Mouse (Mus musculus) limb, embryonic 11.5 days (tissue): ENCODE measurements around the gene Rsad2. TPM values are rescaled to one million over a fixed set of nuclear protein-coding genes. Genes with fewer than 3 reads are reported as not detected.
A peak's percentile ranks its signal among the peaks of the same experiment; 100 is the strongest.

ENCODE experiments used
- ATAC-seq: fragments of 200-750 bp; cut with Nextera tagmentation; 2 replicates; pipeline ENCODE4 v1.8.0; 2017; ENCODE audit warnings: low read depth; ENCODE audit not compliant: insufficient number of reproducible peaks, low FRiP score, low TSS enrichment
- DNase-seq: peaks from one replicate; pipeline ENCODE4 v3.0.0-alpha.2; 2015; ENCODE audit warnings: low spot score
- H3K27ac ChIP-seq: fragments of 300-500 bp; sonication (generic); replicated peaks from 2 replicates; pipeline ENCODE4 v1.5.1; 2014; ENCODE audit warnings: low read depth, mild to moderate bottlenecking, low read length
- H3K27me3 ChIP-seq: fragments of 300-500 bp; sonication (generic); 2 replicates; pipeline ENCODE4 v1.6.1; 2014; ENCODE audit warnings: mild to moderate bottlenecking, low read length, mixed read lengths; ENCODE audit not compliant: control insufficient read depth, insufficient read depth
- H3K36me3 ChIP-seq: fragments of 300-500 bp; sonication (generic); 2 replicates; pipeline ENCODE4 v1.6.1; 2014; ENCODE audit warnings: mild to moderate bottlenecking, low read length, moderate library complexity, mixed read lengths; ENCODE audit not compliant: control insufficient read depth, insufficient read depth
- H3K4me1 ChIP-seq: fragments of 300-500 bp; sonication (generic); 2 replicates; pipeline ENCODE4 v1.6.1; 2014; ENCODE audit warnings: low read length, mixed read lengths; ENCODE audit not compliant: control insufficient read depth, insufficient read depth
- H3K4me2 ChIP-seq: fragments of 300-500 bp; sonication (generic); 2 replicates; pipeline ENCODE4 v1.6.1; 2014; ENCODE audit warnings: low read depth, mild to moderate bottlenecking, moderate library complexity; ENCODE audit not compliant: severe bottlenecking
- H3K4me3 ChIP-seq: fragments of 300-500 bp; sonication (generic); 2 replicates; pipeline ENCODE4 v1.5.1; 2014; ENCODE audit warnings: low read depth, low read length
- H3K9ac ChIP-seq: fragments of 300-500 bp; sonication (generic); 2 replicates; pipeline ENCODE4 v1.6.1; 2014; ENCODE audit warnings: mild to moderate bottlenecking, low read length
- H3K9me3 ChIP-seq: fragments of 300-500 bp; sonication (generic); 2 replicates; pipeline ENCODE4 v1.6.1; 2016; ENCODE audit warnings: low read length; ENCODE audit not compliant: control insufficient read depth
- WGBS: fragments of 180-500 bp; shearing (Covaris S2); extraction: QIAGEN DNeasy Blood & Tissue Kit; methylation state at CpG from one replicate; pipeline ENCODE4 v1.1.7; 2014; 5-methylcytosine and 5-hydroxymethylcytosine counted together
- polyA plus RNA-seq: library from polyadenylated mRNA; unstranded; fragments of >200 nt; fragmentation: Nextera tagmentation; extraction: Ambion mirVana; gene quantifications from 2 replicates; pipeline ENCODE4 v1.2.1, GENCODE M21; 2014

Rsad2 gene
- polyA plus RNA-seq, 1 experiment from 2014 or later, result 0.60 TPM

DNA sequence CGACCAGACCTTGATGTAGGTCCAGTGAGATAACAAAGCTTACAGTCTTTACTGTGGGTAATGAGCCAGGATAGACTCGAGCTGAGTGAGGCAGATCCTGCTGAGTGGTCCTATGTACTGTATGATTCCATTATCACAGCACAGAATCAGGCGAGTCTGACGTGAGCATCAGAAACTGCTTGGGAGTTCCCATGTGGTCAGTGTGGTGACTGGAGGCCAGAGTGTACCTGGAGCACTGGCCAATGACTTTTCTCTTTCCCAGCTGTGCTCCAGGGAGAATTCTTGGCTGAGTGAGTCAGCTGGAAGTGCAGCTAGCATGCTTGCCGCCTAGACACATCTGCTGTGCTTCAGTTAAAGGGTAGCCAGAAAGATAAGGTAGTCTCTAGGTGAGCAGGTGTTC, 1.6 kb downstream of the Rsad2 start:
- H3K27ac ChIP-seq, result no peak overlapping the region
- H3K27me3 ChIP-seq, result no peaks in the 10 kb centered on the region
- peaks cover 5% of the 10 kb centered on the region; the same call in 1 of the 2 replicates for H3K4me1 ChIP-seq
- H3K9ac ChIP-seq, result no peak overlapping the region
- no peaks in the 10 kb centered on the region for H3K9me3 ChIP-seq
- no peak for DNase-seq
- no peak for ATAC-seq
- no peaks in the 10 kb centered on the region for H3K36me3 ChIP-seq
- WGBS, result 54% methylated on average over 5 of the region's 5 CpGs
- no peak overlapping the region for H3K4me2 ChIP-seq
- no peak overlapping the region for H3K4me3 ChIP-seq

DNA sequence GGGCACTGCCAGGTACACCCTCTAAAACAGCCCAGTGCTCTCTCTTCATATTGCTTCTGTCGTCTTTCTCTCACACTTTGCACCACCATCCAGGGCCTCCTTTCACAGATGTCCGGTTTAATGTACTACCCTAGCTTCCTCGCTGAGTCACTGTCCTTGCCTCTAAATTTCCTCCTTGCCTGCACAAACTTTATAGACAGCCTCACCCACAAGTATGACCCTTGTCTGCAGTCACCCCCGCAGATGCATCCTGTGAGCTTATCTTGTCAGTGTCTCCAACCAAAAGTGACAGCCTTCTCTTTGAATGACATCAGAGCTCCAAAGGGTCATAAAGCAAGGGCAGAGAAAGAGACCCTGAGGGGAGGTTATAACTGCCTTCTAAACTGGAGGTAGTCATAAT, 3.3 kb downstream of the Rsad2 start:
- no peak overlapping the region for H3K9ac ChIP-seq
- H3K9me3 ChIP-seq, result no peaks in the 10 kb centered on the region
- no peak overlapping the region for H3K4me2 ChIP-seq
- ATAC-seq, result no peak
- no peaks in the 10 kb centered on the region for H3K36me3 ChIP-seq
- no peaks in the 10 kb centered on the region for H3K27me3 ChIP-seq
- no peak overlapping the region for H3K27ac ChIP-seq
- no peak overlapping the region for H3K4me3 ChIP-seq
- no peak for DNase-seq
- 78% methylated on average over 4 of the region's 4 CpGs for WGBS
- peaks cover 5% of the 10 kb centered on the region; the same call in 1 of the 2 replicates for H3K4me1 ChIP-seq

DNA sequence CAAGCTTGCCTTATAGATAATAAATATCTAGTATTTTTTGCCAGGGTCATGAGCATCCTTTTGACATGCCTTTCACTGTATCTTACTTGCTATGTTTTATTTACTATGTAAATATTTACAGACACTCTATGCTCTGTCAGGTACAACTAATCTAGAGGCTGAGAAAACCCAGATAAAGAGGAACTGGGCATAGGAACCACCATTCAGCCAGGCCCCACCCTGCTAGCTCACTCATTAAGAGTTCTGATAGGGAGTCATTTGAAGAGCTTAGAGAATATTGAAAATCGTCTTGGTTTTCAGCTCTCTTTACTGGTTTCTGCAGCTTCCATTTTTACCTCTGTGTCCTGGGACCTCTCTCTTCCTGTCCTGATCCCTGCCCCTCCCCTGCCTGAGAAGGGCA, 5.1 kb downstream of the Rsad2 start:
- H3K27me3 ChIP-seq, result no peaks in the 10 kb centered on the region
- peaks cover 2% of the 10 kb centered on the region; the same call in 1 of the 2 replicates for H3K4me1 ChIP-seq
- no peak overlapping the region for H3K4me2 ChIP-seq
- no peak overlapping the region for H3K27ac ChIP-seq
- DNase-seq (no peak), ATAC-seq (no peak)
- no peak overlapping the region for H3K9ac ChIP-seq
- no peaks in the 10 kb centered on the region for H3K9me3 ChIP-seq
- no peak overlapping the region for H3K4me3 ChIP-seq
- no peaks in the 10 kb centered on the region for H3K36me3 ChIP-seq
- 82% methylated on average over 1 of the region's 1 CpGs for WGBS

DNA sequence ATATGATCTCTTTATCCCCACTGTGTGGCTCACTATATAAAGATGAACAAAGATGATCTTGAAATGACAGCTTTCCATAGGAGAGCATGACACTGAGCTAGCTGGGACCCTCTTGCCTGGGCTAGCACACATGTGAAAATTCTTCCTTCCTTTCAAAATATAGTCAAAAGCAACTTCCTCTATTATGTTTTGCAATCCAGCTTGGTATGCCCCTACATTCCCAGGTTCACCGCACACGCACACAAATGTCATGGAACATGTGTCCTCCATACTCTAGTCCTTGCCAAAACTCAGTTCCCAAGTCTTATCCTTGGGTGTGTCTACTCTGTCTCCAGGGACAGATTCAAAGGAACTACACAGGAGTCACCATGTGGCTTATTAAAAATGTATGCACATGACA, 6.8 kb downstream of the Rsad2 start:
- no peak for ATAC-seq
- Histone ChIP-seq H3K27me3 (no peaks in the 10 kb centered on the region), H3K36me3 (no peaks in the 10 kb centered on the region), H3K27ac (no peak overlapping the region), H3K4me3 (no peak overlapping the region), H3K4me1 (no peaks in the 10 kb centered on the region), H3K4me2 (no peak overlapping the region), H3K9me3 (no peaks in the 10 kb centered on the region), H3K9ac (no peak overlapping the region)
- no peak for DNase-seq
- 97% methylated on average over 2 of the region's 2 CpGs for WGBS

DNA sequence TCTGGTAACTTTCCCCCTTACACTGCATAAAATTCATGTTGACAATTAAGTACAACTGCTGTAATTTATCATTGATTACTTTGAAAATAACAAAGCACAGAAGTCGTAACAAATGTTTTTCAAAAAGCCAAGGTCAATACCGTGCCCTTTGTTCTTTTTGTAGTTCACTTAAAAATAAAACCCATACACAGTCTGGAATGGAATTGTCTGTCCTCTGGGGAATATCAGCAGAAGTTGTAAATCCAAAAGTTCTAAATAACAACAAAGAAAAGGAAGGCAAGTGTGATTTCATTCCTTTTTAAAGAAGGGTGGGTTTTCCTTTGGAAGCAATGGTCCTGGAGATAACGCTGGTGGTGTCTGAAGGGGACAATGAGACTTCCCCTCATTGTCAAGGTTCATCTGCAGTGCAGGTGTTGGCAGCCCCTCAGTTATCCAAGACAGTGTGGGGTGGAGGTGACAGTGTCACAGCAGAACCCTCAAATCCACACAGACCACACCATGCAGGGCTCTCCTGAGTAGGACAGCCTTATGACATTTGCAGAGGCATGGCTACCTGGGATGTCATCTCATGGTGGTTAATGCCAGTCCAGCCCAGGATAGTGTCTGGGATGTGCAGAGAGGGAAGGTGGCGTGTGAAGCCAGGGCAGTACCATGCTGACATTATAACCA, 9.7 kb downstream of the Rsad2 start:
- WGBS, result 76% methylated on average over 4 of the region's 4 CpGs
- no peak for ATAC-seq

DNA sequence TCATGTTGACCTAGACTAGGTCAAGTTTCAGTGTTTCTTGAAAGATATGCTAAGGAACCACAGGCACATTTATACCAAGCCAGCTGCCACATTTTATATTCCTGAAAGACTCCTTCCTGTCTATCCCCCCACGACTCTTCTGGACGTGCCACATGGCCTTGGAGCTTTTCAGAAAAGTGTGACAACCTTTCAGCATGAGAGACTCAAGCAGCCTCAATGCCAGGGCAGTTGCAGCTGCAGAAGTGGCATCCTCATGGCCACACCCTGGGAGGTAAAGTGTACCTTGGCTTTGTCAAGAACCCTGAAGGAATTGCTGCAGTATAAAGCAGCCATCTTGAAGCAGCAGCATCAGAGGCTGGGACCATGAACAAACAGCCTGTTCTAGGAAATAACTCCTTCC, 11.7 kb downstream of the Rsad2 start:
- no peak overlapping the region for H3K4me2 ChIP-seq
- DNase-seq (no peak), ATAC-seq (no peak)
- H3K27me3 ChIP-seq, result no peaks in the 10 kb centered on the region
- no peak overlapping the region for H3K27ac ChIP-seq
- WGBS, result 83% methylated on average over 2 of the region's 2 CpGs
- H3K4me1 ChIP-seq, result no peaks in the 10 kb centered on the region
- no peak overlapping the region for H3K9ac ChIP-seq
- no peak overlapping the region for H3K4me3 ChIP-seq
- H3K9me3 ChIP-seq, result no peaks in the 10 kb centered on the region
- H3K36me3 ChIP-seq, result no peaks in the 10 kb centered on the region

More for the DNA sequence above, 9.7 kb downstream of the Rsad2 start:
- Histone ChIP-seq H3K27me3 (no peaks in the 10 kb centered on the region), H3K4me3 (no peak overlapping the region), H3K9me3 (no peaks in the 10 kb centered on the region), H3K9ac (no peak overlapping the region), H3K4me2 (no peak overlapping the region), H3K36me3 (no peaks in the 10 kb centered on the region), H3K27ac (no peak overlapping the region), H3K4me1 (no peaks in the 10 kb centered on the region)
- no peak for DNase-seq

DNA sequence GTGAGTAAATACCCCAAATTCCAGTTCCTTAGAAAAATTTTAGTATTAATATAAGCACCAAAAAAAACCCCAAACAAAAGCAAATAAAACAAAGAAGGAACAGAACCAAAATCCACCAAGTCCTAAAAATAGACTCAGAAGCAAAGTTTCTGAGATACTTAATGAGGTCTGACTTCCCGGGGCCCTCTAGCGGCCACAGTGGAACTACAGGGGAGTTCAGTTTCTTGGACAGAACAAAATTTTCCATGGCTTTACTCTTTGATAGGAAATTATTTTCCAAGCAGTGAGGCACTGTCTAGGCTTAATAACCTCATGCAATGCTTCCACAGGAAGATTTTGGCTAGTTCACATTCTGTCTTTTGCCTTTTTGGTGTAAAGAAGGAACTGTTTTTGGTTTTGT, 12.2 kb downstream of the Rsad2 start:
- Histone ChIP-seq H3K9ac (no peak overlapping the region), H3K27ac (no peak overlapping the region), H3K4me2 (no peak overlapping the region), H3K4me3 (no peak overlapping the region), H3K4me1 (no peaks in the 10 kb centered on the region), H3K36me3 (no peaks in the 10 kb centered on the region), H3K9me3 (no peaks in the 10 kb centered on the region), H3K27me3 (no peaks in the 10 kb centered on the region)
- ATAC-seq (no peak), DNase-seq (peak; percentile 84)
- WGBS, result 1% methylated on average over 2 of the region's 2 CpGs

DNA sequence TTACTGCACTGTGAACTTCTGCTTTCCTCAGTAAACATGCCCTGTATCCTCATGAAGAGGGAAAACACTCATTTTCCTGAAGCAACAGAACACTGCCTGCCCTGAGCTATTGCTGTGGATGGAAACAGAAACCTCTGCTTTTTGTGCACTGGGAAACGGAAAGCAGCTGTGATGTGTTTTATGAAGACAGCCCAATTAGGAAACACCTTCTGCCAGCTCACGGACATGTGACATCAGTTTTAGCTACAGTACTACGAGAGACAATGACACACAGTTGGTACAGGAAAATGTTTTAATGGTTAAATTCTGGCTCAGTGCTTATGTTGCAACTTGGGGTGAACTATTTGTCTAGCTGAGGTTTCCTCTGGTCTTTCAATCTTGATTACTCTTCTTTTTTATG, 16.9 kb downstream of the Rsad2 start:
- WGBS, result 30% methylated on average over 3 of the region's 3 CpGs
- Histone ChIP-seq H3K4me3 (no peak overlapping the region), H3K9me3 (no peaks in the 10 kb centered on the region), H3K27me3 (no peaks in the 10 kb centered on the region), H3K4me1 (no peaks in the 10 kb centered on the region), H3K4me2 (no peak overlapping the region), H3K36me3 (no peaks in the 10 kb centered on the region), H3K9ac (no peak overlapping the region), H3K27ac (no peak overlapping the region)
- no peak for DNase-seq
- ATAC-seq, result no peak

DNA sequence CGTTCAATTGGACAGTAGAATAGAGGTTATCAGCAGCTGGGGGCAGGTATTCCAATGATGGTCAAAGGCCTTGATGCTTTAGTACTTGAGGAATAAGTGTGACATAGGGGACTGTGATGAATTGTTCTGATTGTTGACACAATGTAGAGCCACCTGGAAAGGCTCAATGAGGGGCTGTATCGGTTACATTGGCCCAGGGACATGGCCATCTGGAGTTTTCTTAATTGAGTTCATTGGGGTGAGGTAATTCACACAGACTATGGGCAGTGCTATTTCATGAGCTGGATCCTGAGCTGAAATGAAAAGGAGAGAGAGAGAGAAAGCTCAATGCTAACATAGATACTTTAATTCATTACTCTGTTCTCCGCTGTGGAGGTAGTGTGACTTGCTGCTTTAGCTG, 18.3 kb downstream of the Rsad2 start:
- Histone ChIP-seq H3K36me3 (no peaks in the 10 kb centered on the region), H3K4me2 (no peak overlapping the region), H3K9ac (no peak overlapping the region), H3K4me1 (no peaks in the 10 kb centered on the region), H3K27ac (no peak overlapping the region), H3K27me3 (no peaks in the 10 kb centered on the region), H3K4me3 (no peak overlapping the region), H3K9me3 (no peaks in the 10 kb centered on the region)
- ATAC-seq (no peak; the same call in 1 of the 2 replicates), DNase-seq (no peak)
- WGBS, result 53% methylated on average over 3 of the region's 3 CpGs
